ENCODE assay signal across 16 mouse cellular contexts in genomic region chr4:5098411-5098810, GRCm38 (mm10).
"Had no signal": no experiment of that assay in that cellular context is flagged by ENCODE, and none has a peak within 500 bp of the region (broad histone marks: within the 10 kb centered on the region; RNA-seq: fewer than 3 reads in every experiment).

No protein-coding gene starts in this region.

- DNase-seq: heart, postnatal 10 days; heart, postnatal 14 days; heart, postnatal 36 days; heart, postnatal 4 days; kidney, adult 11 months; kidney, adult 18-20 months; kidney, adult 2 months; kidney, adult 8-10 months; kidney, adult 9 months; kidney, postnatal 10 days; kidney, postnatal 14 days; kidney, postnatal 25 days; kidney, postnatal 36 days; kidney, postnatal 4 days; layer of hippocampus, adult 9-11 months; layer of hippocampus, postnatal 36 days had no signal
